Mouse (Mus musculus): ENCODE results near the gene Tmcc1.

DNA sequence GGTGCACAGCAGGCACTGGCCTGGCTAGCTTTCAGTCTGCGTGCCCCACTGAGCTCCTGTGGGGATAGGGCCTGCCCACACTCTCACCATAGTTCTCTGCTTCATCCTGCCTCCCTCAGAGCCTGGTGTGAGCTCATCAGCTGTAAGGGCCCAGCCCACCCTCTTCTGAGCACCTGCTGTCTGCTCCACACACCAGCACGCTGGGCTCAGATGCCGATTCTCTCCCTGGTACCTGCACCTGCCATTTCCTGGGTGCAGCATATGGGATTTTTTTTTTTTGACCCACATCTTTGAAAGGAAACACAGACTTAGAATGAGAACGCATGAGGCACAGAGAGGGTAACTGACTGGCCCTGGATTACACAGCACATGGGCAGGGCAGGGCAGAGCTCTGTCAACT lies 203.7 kb downstream of the Tmcc1 start:
- no peak for TF ChIP-seq CTCF (IDR thresholded peaks at IDR 0.05; ENCODE audit: control insufficient read depth, insufficient read depth, insufficient read length)
- no peak for TF ChIP-seq CEBPB (IDR thresholded peaks at IDR 0.05; ENCODE audit: low read depth)
- TF ChIP-seq USF1 (IDR thresholded peaks at IDR 0.05; ENCODE audit: low read depth) = no peak
- TF ChIP-seq MAX (IDR thresholded peaks at IDR 0.05) = no peak
- TF ChIP-seq MYOG (IDR thresholded peaks at IDR 0.05; ENCODE audit: control insufficient read depth, extremely low read depth, insufficient read length) = no peak

Measured in C2C12 (cell line).